In the genomic region with DNA sequence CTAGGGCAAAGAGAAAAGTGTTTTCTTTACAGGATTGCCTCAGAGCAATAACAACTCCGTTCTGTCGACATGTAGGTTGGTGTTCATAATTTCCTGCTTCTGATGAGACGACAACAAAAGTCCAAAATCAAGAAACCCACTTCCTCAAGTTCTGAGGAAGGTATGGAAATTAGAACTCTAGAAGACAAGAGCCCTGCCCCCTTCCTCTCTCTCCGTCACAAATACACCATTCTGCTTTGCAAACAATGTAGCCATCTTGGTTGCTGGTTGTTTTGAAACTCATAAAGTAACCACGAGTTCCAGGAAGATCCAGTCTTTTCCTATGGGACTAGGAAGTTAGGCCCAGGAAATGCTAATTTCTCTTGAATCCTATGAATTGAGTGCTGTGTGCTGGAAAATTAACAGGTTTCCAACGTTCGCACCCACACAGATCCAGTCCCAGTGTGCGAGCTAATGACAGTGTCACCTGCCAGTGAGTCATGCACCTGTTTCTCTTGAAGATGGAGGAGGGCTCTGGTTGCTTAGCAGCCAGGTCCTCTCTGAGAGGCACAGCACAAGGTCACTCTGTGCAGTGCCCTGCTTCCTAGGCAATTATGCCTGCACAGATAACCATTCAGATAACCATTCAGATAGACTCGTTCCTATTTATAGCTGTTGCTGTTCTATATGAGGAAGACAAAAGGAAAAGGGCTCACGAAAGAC, we compare ENCODE assay signal across 13 mouse cellular contexts.
DNase-seq lines count a peak whose midpoint lies in the region; ATAC-seq lines count a peak whose summit lies in the region.
"Had no signal": no experiment of that assay in that cellular context is flagged by ENCODE, and none has a peak within 500 bp of the region (broad histone marks: within the 10 kb centered on the region; RNA-seq: fewer than 3 reads in every experiment).

No protein-coding gene starts in this region.

- H3K27ac ChIP-seq in hindbrain, embryonic 11.5 days (ENCODE audit: low read depth, low read length), result no peak overlapping the region
- no peak overlapping the region for H3K27ac ChIP-seq in hindbrain, embryonic 10.5 days
- H3K27ac ChIP-seq in embryonic facial prominence, embryonic 15.5 days (replicated peaks), result 0 out of 2 replicates have a peak overlapping the region, but pooled peaks have one; percentile 34

- H3K9ac ChIP-seq in hindbrain, embryonic 11.5 days (ENCODE audit: low read depth, low read length), result no peak overlapping the region
- no peak overlapping the region for H3K9ac ChIP-seq in embryonic facial prominence, embryonic 15.5 days

- no peak for DNase-seq in hindbrain, embryonic 11.5 days (ENCODE audit: low spot score)
- DNase-seq in hindbrain, embryonic 10.5 days (ENCODE audit: low spot score), result no peak
- DNase-seq in CD4-positive, CD25-positive, alpha-beta regulatory T cell, adult 2 months (ENCODE audit: low read depth, low spot score), result peak; percentile 39
- DNase-seq in large intestine, adult 2 months (ENCODE audit: low read depth, low spot score), result peak; percentile 8
- no peak for DNase-seq in urinary bladder, adult 18-20 months (ENCODE audit: low spot score in 2 of 2)
- DNase-seq in testis, postnatal 14 days (ENCODE audit: low spot score), result no peak
- no peak for DNase-seq in adipocyte (ENCODE audit: low spot score)
- DNase-seq: adrenal gland, postnatal 25 days; gastrocnemius, postnatal 25 days; kidney, adult 9 months; lung, postnatal 14 days had no signal

- H3K9me3 ChIP-seq in hindbrain, embryonic 11.5 days (ENCODE audit: control insufficient read depth, low read length), result no peaks in the 10 kb centered on the region
- no peaks in the 10 kb centered on the region for H3K9me3 ChIP-seq in hindbrain, embryonic 10.5 days
- H3K9me3 ChIP-seq in embryonic facial prominence, embryonic 15.5 days (replicated peaks), result no peaks in the 10 kb centered on the region

- no peak overlapping the region for H3K4me3 ChIP-seq in hindbrain, embryonic 11.5 days (ENCODE audit: low read depth, low read length)
- no peak overlapping the region for H3K4me3 ChIP-seq in hindbrain, embryonic 10.5 days
- H3K4me3 ChIP-seq in embryonic facial prominence, embryonic 15.5 days (replicated peaks), result no peak overlapping the region

- H3K36me3 ChIP-seq in hindbrain, embryonic 11.5 days (ENCODE audit: control insufficient read depth, insufficient read depth, low read length), result no peaks in the 10 kb centered on the region
- H3K36me3 ChIP-seq in hindbrain, embryonic 10.5 days, result no peaks in the 10 kb centered on the region
- H3K36me3 ChIP-seq in embryonic facial prominence, embryonic 15.5 days, result no peaks in the 10 kb centered on the region
- H3K36me3 ChIP-seq: G1E had no signal

- no peak overlapping the region for H3K4me2 ChIP-seq in hindbrain, embryonic 11.5 days (replicated peaks; ENCODE audit: low read depth, low read length)
- no peak overlapping the region for H3K4me2 ChIP-seq in embryonic facial prominence, embryonic 15.5 days (replicated peaks)

- no peaks in the 10 kb centered on the region for H3K27me3 ChIP-seq in hindbrain, embryonic 11.5 days (ENCODE audit: control insufficient read depth, insufficient read depth, low read length)
- H3K27me3 ChIP-seq in hindbrain, embryonic 10.5 days (ENCODE audit: insufficient read depth, poor library complexity, severe bottlenecking), result no peaks in the 10 kb centered on the region
- no peaks in the 10 kb centered on the region for H3K27me3 ChIP-seq in embryonic facial prominence, embryonic 15.5 days

- ATAC-seq in hindbrain, embryonic 11.5 days (ENCODE audit: low FRiP score), result peak; percentile 70; the same call in 1 of the 2 replicates
- ATAC-seq in embryonic facial prominence, embryonic 15.5 days (ENCODE audit: insufficient number of reproducible peaks, low FRiP score, low TSS enrichment, low read depth), result no peak

- WGBS in hindbrain, embryonic 11.5 days, result 72% methylated on average over 10 of the region's 10 CpGs
- WGBS in hindbrain, embryonic 10.5 days, result 80% methylated on average over 10 of the region's 10 CpGs
- WGBS in embryonic facial prominence, embryonic 15.5 days, result 65% methylated on average over 10 of the region's 10 CpGs
- WGBS in large intestine, adult 2 months, result 30% methylated on average over 10 of the region's 10 CpGs

- no peaks in the 10 kb centered on the region for H3K4me1 ChIP-seq in hindbrain, embryonic 11.5 days (replicated peaks; ENCODE audit: control insufficient read depth, insufficient read depth, low read length)
- H3K4me1 ChIP-seq in hindbrain, embryonic 10.5 days (replicated peaks), result peaks cover 18% of the 10 kb centered on the region
- H3K4me1 ChIP-seq in embryonic facial prominence, embryonic 15.5 days, result peaks cover 18% of the 10 kb centered on the region

Comparison
In these comparisons a context has a peak if more than half of its experiments do, and no peak if none do; other contexts are left out.
1. DNase-seq: peak in CD4-positive, CD25-positive, alpha-beta regulatory T cell, adult 2 months (single experiment) and large intestine, adult 2 months (single experiment); none in hindbrain, embryonic 11.5 days (single experiment), hindbrain, embryonic 10.5 days (single experiment), urinary bladder, adult 18-20 months (0 of 2), testis, postnatal 14 days (single experiment) and adipocyte (single experiment).